Mouse (Mus musculus): ENCODE results near the gene Hibadh.

Hibadh gene

GRCm38 (mm10) chr6:52502986-52503385 lies 137.2 kb downstream of the Hibadh start:
- no peak for DNase-seq (ENCODE audit: low spot score)

GRCm38 (mm10) chr6:52501479-52501878 lies 138.7 kb downstream of the Hibadh start:
- DNase-seq (ENCODE audit: low spot score), result no peak

Data from ovary, postnatal 10 days (tissue).